Mouse (Mus musculus) thymus, postnatal 36 days (tissue): ENCODE data around the gene Cyb561d1.

ENCODE experiments used
- DNase-seq, 2 experiments: peaks; one replicate each; pipeline ENCODE4 v3.0.0; 2022; ENCODE audit warnings: mixed read lengths in 2 of 2

Gene Cyb561d1

DNA sequence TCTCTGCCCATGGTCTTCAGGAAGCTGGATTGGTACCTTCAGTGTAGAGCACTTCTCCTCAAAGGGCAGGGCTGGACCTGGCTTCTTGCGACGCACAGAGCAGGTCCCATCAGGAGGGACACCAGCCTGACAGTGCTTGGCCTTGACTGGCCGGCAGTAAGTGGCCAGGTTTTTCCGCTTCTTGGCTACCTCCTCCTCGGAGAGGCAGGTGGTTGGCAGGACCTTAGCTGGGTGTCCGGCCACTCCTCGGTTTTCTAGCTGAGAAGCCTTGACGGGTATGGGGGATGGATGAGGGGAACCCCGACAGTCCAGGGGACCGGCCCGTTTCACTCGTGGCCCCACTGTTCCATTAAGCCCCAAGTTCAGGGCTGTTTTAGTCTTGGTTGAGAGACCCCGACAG lies 2.2 kb upstream of the Cyb561d1 start:
- no peak for DNase-seq

DNA sequence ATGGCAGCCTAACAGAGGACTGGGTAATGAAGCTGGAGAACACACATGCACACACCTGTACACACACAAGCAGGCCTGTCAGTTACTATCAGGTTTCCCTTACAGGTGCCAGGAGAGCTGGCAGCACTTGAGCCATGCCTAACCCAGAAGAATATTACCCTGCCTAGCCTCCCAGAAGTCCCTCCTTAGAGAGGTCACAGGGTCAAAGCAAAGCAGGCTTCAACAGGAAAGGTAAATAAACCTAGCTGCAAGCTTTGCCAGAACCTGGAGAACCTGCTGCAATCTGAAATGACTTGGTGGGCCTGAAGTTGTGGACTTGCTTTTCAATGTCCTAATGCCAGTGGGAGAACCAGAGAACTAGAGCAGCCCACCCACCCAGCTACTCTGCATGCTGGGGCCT lies 1.5 kb upstream of the Cyb561d1 start:
- DNase-seq: no peak

DNA sequence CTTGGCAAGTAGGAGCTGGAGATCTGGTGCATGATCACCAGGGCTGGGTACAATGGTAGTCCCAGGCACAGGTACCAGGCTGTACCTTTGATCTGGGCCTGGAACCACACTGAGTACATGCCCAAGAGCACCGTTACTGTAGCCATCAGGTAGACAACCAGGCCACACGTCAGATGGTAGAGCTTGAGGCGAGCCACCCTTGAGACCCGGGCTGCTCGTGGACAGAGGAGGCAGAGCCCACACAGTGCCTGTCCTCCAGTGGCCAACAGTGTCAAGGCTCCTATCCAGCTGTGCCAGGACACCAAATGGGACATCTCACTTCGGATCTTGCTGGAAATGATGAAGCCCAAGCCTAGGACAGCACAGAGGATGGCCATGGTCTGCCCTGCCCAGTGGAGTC lies 1.8 kb downstream of the Cyb561d1 start:
- no peak for DNase-seq

DNA sequence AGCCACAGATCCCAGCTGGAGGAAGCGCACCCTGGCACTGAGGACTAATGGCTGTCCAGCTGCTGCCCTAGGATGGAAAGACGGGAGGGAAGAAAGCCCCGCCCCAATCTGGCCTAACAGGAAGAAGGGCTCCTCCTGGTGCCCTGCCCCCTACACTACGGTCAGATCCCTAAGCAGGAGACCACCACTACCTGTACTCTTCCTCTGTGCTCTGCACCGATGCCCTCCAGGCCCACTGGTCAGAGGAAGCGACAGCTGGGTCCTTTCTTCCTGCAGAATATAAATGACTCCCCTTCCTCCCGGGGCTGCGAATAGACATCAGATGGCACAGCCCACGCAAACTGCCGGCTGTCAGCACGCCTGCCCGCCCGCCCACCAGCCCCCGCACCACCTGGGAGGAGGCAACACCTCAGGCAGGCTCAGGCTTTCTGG lies 3.9 kb downstream of the Cyb561d1 start:
- DNase-seq: no peak

DNA sequence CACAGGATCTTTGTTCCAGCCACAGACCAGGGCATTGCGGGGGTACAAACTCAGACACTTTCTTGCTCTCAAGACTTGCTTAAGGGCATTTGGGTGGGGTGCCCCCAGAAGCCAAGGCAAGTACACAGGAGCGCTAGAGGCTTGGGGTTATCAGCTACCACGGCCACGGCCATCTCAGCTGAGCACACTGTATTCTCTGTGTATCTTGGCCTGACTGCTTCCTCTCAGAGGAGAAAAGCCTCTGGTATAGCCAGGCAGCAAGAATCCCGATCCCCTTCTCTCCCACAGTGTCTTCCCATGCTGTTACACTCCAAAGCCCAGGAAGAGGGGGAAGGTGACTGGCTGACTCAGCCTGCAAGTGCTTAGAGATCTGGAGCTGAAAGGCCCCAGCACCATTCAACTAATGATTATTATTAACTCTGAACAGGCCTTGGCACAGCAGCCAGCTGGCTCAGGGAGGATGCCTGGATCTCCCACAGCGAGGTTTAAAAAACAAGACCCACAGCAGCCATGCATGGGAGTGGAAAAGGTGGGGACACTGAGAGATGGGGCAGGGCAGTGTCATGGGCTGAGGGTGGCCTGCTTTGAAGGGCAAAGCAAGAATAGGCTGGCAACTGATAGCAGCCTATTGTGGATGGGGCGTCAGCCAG lies 4.9 kb downstream of the Cyb561d1 start:
- no peak for DNase-seq

DNA sequence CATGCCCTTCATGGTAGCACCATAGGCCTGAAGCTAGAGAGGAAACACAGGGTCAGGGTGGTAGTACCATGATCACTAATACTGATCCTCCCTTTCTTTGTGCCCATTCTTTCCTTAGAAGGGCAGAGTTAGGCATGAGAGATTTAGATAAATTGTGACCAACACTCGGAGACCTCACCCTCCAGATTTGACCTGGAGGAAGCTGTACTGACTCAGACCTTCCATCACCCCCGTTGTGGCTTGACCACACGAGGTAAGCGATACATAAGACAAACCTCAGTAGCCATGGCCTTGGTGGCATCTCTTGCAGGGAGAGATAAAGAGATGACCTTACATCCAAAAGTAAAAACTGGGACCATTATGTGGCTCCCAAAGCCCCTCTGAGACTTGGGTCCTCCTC lies 5.7 kb downstream of the Cyb561d1 start:
- no peak for DNase-seq

DNA sequence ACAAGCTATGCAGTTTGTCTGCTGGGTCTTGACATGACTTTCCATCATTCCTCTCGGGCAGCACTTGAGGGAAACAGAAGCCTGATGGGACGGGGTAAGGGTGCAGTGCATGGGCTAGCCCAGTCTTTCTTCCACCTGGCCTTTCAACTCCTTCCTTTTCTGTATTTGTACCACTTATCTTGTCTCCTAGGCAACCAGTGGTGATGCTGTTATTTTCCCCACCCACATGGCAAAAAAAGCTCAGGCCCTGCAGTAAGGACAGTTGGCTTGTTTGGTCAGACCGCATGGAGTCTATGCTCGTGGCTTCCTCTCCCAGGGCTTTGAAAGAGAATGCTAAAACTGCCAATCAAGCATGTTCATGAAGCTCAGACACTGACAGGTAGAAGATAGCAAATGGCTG lies 7.3 kb downstream of the Cyb561d1 start:
- DNase-seq: no peak

DNA sequence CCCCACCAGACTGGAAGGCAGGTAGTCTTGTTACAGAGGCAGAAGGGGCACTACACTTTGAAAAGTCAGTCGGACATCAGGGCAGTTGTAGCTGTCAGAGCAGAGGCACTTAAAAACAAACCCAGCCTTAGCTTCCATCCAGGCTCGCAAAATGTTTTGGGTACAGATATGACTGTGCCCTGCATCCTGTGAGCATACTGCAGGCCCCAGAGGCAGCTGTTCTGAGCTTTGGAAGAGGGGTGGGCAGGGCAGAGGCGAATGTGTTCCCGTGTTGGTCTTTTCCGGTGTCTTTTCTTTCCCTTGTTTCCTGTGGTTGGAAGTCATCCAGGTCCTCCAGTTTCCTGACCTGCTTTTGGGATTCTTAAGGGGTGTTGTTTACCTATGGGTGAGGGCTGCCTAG lies 11.1 kb downstream of the Cyb561d1 start:
- DNase-seq: no peak

DNA sequence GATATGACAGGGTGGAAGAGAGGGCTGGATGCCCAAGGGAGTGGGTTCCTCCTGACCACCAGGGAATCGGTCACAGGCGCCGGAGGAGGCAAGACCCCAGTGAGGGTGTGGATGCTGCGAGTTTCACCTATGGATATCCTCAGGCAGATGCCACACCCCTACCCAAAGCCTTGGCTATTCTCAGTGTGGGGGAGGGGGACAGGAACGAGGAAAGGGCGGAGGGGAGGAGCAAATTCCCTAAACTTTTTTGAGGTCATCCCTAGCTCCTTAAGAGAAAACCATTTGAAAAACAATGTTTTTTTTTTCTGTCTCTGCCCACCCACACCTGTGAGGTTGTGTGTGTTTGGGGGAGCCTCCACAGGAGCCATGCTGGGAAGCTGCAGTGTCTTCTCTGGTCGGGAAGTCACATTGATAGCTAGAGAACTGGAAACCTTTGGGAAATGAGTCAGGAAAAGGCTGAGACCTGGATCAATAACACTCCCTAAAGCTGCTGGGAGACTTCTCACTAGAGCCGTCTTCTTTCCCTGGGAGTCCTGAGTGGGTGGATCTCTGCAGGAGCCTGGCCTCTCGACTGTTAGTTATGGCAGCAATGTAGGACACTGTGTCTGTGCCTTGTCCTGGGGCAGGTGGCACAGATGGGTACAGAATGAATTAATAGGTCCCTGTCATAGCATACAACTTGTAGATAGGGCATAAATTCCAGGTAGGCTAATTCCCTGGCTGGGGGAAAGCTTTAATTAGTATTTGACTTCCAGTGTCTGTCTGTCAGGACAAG lies 12.1 kb downstream of the Cyb561d1 start:
- DNase-seq: no peak

DNA sequence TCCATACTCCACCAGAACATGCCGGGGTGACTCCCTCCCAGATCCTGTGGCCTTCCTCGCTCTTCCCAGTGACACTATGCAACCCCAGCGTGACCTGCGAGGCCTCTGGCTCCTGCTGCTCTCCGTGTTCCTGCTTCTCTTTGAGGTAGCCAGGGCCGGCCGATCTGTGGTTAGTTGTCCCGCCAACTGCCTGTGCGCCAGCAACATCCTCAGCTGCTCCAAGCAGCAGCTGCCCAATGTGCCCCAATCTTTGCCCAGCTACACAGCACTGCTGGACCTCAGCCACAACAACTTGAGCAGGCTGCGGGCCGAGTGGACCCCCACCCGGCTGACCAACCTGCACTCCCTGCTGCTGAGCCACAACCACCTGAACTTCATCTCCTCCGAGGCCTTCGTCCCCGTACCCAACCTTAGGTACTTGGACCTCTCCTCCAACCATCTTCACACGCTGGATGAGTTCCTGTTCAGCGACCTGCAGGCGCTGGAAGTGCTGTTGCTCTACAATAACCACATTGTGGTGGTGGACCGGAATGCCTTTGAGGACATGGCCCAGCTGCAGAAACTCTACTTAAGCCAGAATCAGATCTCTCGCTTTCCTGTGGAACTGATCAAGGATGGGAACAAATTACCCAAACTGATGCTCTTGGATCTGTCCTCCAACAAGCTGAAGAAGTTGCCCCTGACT lies 13.8 kb downstream of the Cyb561d1 start:
- no peak for DNase-seq

DNA sequence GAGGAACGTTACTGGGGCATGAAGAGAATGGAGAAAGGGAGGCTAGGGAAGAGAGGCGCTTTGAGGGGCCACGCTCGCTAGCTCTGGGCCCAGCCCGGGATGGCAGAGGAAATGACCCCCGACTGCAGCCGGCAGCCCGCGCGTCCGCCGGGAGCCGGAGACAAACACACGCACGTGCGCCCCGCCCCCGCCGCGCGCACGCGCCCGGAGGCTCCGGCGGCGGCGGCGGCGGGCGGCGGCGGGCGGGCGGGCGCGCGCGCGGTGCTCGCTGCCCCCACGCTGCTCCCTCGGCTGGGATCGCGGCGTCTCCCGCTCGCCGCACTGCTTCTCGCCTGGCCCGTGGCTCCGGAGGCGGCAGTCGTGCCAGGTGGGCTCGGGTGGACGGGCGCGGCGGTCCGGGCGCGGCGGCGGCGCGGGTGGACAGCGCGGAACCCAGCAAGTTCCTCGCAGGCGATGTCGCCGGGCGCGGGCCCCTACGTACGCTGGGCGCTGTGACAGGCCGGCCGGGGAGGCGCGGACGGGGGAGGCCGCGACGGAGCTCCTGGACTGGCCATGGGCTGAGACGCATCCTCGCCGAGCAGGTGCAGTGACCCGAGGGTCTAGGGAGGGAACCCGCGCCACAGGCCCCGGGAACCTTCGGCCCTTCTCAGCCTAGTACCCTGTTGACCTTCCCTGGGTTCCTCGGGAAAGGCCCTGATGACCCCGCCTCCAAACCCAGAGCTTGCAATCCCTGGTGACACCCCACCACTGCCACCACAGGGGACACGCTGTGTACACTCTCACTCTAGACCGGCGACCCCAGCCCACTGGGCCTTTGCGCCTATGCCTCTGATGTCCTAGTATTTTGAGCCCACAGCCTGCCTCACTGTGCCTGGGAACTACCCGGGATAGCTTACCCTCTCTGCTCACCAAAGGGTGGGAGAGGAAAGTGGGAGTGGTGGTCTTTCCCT lies 14.6 kb downstream of the Cyb561d1 start, which contains the start of gene Amigo1:
Gene Amigo1, plus strand, starts transcription at position 238 of the 950 bp plus-strand sequence.
- DNase-seq: peak; percentile 57 to 67

DNA sequence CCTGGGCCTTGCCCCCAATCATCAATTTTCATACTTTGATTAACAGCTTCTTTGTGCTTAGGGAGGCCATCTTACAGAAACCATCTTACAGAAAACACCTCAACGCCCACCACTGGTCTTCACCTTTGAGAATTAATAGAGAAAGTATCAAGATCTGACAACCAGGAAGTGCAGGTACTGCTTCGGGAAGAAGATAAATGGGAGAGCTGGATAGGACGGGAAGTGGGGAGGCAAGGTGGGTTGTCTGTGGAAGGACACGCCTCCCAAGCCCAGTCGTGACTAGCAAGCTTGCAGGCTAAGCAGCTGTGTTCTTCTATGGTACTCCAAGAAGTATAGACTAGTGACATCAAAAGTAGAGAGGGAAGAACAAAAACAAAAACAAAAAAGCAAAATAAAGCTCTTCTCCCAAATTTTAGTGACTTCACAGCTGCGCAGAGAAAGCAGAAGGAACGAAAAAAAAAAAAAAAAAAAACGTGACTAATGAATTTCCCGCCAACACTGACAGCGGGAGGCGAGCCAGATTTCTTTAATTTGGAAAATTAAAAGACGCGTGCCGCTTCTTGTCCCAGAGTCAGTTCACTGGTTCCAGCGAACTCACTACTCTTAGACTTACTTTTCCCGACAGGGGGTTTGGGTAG lies 15.4 kb downstream of the Cyb561d1 start:
- DNase-seq: no peak

DNA sequence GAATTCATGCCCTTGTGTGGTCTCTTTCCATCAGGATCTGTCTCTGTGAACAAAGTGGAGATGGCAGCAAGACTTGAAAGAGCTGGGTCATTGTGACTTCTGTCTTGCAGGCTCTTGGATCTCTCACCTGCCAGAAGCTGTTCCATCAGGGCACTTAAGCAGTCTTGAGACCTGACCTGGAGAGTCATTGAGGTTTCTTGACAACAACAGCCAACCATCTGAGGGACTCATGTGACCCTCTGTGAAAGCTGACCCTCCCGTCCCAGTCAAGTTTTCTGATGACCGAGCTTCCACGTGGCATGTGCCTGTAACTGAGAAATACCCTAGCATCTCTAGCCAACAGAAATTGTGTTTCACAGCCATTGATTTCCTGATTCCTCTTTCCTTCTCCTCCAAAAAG lies 16.3 kb downstream of the Cyb561d1 start:
- no peak for DNase-seq

DNA sequence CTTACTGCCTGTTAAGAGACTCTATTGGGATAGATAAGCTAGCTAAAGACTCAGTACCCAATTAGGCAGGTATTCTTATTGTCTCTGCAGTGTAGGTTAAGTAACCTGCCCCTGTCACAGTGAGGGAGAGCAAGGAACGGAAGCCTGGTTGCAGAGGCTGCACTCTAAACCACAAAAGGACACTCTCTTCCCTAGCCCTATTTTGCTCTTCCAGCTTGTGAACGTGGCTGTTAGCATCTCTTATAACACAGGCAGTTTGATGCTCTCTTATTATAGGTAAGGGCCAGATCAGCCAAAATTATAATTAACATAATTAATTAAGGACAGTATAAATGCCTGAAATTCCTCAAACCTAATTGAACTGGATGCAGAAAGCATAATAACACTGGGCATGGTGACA lies 20.5 kb downstream of the Cyb561d1 start:
- no peak for DNase-seq

DNA sequence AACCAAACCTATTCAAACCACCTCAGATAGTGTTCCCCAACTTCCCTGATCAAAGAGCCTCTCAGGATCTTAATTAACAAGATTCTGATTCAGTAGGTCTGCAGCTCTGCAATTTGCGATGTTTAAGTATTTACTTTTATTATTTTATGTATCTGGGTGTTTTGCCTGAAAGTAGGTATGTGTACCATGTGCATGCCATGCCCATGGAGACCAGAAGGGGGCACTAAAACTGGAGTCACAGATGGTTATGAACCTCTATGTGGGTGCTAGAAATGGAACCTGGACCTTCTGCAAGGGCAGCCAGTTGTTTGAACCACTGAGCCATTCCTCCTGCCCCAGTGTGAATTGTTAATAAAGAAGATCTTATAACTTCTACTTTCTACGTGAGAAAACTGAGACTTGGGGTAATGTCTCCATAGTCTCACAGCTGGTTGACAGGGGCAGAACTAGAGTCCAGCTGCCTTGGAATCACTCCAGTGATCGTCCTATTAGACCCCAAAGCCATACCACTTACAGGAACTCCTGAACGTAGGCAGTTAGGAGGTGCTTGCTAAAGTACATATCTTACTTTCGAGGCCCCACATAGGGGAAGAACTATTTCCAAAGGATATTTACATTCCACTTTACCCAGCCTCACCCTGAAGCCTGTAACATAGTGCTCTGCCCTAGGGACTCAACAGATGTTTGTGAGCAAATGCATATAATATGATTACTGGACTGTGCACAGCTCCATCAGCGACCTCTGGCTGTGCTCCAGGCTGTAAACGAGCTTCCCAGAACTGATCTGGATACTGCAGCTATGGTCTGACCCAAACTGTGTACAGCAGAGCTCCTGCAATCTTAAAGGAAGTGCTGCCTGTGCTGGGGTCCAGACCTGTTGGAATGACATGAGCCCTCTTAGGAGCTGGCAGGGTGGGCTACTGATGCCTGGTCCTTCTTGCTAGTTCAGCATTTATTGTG lies 22.0 kb downstream of the Cyb561d1 start:
- no peak for DNase-seq

DNA sequence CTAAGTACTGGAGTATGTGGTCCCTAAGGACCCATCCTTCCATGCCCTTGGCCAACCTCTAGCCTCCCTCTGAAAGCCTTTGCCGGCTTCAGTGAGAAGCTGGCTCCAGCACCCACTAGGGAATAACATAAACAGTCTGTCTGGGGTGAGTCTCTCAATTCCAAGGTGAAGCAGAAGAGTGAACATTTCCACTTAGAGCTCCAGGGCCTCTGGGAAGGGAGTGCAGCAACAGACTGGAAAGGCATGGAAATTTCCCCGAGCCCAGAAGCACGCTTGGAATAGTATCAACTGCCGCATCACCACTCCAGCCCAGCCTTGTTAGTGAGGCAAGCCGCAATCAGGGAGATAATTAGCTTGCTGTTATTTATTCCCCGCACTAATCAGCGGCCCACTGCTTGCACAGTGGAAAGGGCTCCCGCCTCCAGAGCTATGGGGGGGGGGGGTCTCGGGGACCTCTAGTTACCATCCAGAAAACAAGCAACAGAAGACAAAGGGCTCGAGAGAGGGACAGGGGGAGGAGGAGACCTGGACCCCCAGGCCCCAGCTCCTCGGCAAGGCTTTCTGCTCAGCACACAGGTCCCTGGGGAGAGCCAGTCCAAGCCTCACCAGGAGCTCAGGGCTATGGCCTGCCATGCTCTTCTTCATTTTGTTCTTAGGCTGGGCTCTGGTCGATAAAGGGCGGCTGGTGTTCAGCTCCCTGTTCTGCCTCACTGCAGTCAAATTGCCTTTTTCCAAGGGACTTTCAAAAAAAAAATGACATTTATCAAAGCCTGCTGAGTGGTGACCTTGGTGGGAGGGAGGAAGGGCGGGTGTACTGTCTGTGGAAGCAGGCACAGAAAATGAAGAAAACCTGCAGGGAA lies 26.1 kb downstream of the Cyb561d1 start:
- no peak for DNase-seq

DNA sequence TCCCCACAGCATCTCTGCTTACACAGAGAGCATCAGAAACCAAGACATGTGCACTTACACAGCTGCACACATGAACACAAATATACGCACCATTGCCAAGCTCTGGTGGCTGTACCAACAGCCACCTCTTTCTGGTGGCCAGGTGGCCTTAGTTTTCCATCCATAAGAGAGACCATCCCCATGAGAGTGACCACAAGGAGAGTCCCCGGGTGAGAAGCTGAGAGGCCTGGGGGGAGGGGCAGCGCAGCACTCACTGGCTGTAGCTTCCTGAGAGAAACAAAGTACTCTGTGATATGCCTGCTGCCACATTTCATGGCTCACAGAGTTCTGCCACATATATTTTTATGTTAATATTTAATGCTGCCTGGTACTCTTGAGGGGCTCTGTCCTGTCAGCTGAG lies 31.8 kb downstream of the Cyb561d1 start:
- no peak for DNase-seq

DNA sequence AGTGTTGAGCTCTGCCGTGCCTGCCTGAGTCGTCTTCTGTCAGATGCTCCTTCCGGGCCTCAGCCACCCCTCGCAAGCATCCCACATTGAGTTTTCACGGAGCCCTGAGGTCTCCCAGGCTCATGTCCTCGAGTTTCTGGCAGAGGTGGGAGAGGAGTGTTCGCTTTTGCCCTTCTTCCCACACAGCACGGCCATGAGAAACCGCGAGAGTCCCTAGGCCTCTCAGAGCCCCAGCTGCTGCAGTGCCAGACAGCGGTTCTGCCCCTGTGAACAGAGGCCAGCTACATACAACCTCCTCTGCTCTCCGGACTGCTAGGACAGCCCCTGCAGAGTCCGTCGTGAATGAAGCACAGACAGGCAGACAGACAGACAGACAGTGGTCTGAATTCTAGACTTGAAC lies 33.5 kb downstream of the Cyb561d1 start:
- DNase-seq: no peak

DNA sequence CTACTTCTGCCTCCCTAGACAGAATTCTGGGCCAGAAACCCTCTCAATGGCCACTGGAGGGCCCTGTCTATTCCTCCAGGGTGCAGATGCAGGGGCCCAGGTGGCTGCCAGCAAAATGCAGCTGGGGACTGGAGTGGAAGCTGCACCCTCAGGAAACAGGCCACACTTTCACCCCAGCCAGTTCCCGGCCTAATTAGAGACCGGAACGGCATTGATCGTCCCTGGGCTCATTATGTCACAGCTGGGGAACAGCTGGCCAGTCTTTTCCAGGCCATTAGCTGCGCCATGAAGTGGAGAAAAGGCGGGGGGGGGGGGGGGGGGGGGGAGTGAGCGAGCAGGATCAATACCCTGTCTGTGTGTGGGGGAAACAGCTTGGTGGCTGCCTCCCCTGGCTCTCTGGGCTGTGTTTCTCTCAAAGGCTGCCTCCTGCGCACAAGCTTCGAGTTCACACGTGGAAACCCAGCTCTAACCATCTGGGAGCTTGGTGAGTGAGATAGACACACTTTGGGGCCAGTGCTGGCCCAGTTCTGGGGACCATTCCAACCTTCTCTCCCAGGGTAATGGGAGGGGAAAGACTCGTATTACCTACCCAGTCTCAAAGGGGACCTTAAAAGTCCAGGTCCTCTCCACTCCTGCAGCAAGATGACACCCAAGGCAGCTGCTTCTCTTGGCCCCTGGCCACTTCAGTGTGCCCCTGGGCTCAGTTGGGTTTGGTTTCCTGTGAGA lies 34.4 kb downstream of the Cyb561d1 start:
- peak in 1 of 2 experiments; percentile 51 for DNase-seq
